Mouse (Mus musculus) hindbrain, embryonic 14.5 days (tissue): ENCODE measurements around the gene Gxylt1. TPM values are rescaled to one million over a fixed set of nuclear protein-coding genes. Genes with fewer than 3 reads are reported as not detected.
"Not testable (repeated sequence)": the region's sequence is repeated elsewhere in the genome, so short reads cannot be mapped to it uniquely, and the experiment has no call there.

Experiments
- ATAC-seq: fragments of 200-750 bp; cut with Nextera tagmentation; 2 replicates; pipeline ENCODE4 v1.8.0; 2017; ENCODE audit warnings: moderate number of reproducible peaks, mild to moderate bottlenecking, moderate TSS enrichment, moderate library complexity; ENCODE audit not compliant: low FRiP score
- DNase-seq: peaks from one replicate; pipeline ENCODE4 v3.0.0-alpha.2; 2015; ENCODE audit warnings: low spot score
- H3K27ac ChIP-seq: fragments of 300-500 bp; sonication (generic); 2 replicates; pipeline ENCODE4 v1.5.1; 2014; ENCODE audit warnings: mild to moderate bottlenecking, moderate library complexity
- H3K27me3 ChIP-seq: fragments of 300-500 bp; sonication (generic); 2 replicates; pipeline ENCODE4 v1.6.1; 2014; ENCODE audit warnings: mild to moderate bottlenecking, low read length, mixed read lengths; ENCODE audit not compliant: control insufficient read depth, insufficient read depth
- H3K36me3 ChIP-seq: fragments of 300-500 bp; sonication (generic); replicated peaks from 2 replicates; pipeline ENCODE4 v1.6.1; 2014; ENCODE audit not compliant: control insufficient read depth, insufficient read depth
- H3K4me1 ChIP-seq: fragments of 300-500 bp; sonication (generic); replicated peaks from 2 replicates; pipeline ENCODE4 v1.6.1; 2014; ENCODE audit warnings: antibody characterized with exemption, low read length, mixed read lengths; ENCODE audit not compliant: control insufficient read depth, insufficient read depth
- H3K4me2 ChIP-seq: fragments of 300-500 bp; sonication (generic); replicated peaks from 2 replicates; pipeline ENCODE4 v1.6.1; 2014; ENCODE audit warnings: mild to moderate bottlenecking, moderate library complexity
- H3K4me3 ChIP-seq: fragments of 300-500 bp; sonication (generic); replicated peaks from 2 replicates; pipeline ENCODE4 v1.5.1; 2014; ENCODE audit warnings: mild to moderate bottlenecking, low read length
- H3K9ac ChIP-seq: fragments of 300-500 bp; sonication (generic); 2 replicates; pipeline ENCODE4 v1.6.1; 2014
- H3K9me3 ChIP-seq: fragments of 300-500 bp; sonication (generic); 2 replicates; pipeline ENCODE4 v1.6.1; 2016; ENCODE audit warnings: low read length; ENCODE audit not compliant: control insufficient read depth
- WGBS: fragments of 180-500 bp; shearing (Covaris S2); extraction: QIAGEN DNeasy Blood & Tissue Kit; methylation state at CpG from one replicate; pipeline ENCODE4 v1.1.7; 2014; 5-methylcytosine and 5-hydroxymethylcytosine counted together
- polyA plus RNA-seq: library from polyadenylated mRNA; unstranded; fragments of >200 nt; fragmentation: Nextera tagmentation; extraction: Ambion mirVana; gene quantifications from 2 replicates; pipeline ENCODE4 v1.2.1, GENCODE M21; 2014

Gene Gxylt1
- 6.5 and 7.3 TPM in 2 replicates for polyA plus RNA-seq

- Histone ChIP-seq H3K4me1 (peaks cover 14% of the 10 kb centered on the region), H3K36me3 (no peaks in the 10 kb centered on the region), H3K4me2 (peak within 1 kb of the TSS; percentile 94), H3K9me3 (no peaks in the 10 kb centered on the region), H3K27me3 (no peaks in the 10 kb centered on the region), H3K4me3 (peak within 1 kb of the TSS; percentile 76), H3K27ac (peak within 1 kb of the TSS; percentile 91), H3K9ac (peak within 1 kb of the TSS; percentile 77)
- DNase-seq: peak; percentile 96
- peak; percentile 99 for ATAC-seq
- WGBS: under 1% methylated on average over 90 of the region's 93 CpGs
These were observed at the start of gene Gxylt1 for GRCm38 (mm10) chr15:93274679-93275583. Gene Gxylt1 (minus strand): TSS chr15:93275179.

GRCm38 (mm10) chr15:93318781-93319180 is 43.8 kb upstream of the Gxylt1 start:
- H3K9ac ChIP-seq: no peak overlapping the region
- DNase-seq (no peak), ATAC-seq (no peak)
- H3K4me2 ChIP-seq: no peak overlapping the region
- no peaks in the 10 kb centered on the region for H3K27me3 ChIP-seq
- WGBS: 83% methylated on average over 1 of the region's 1 CpGs
- no peak overlapping the region for H3K27ac ChIP-seq
- H3K9me3 ChIP-seq: no peaks in the 10 kb centered on the region
- no peaks in the 10 kb centered on the region for H3K4me1 ChIP-seq
- no peak overlapping the region for H3K4me3 ChIP-seq
- no peaks in the 10 kb centered on the region for H3K36me3 ChIP-seq

DNA sequence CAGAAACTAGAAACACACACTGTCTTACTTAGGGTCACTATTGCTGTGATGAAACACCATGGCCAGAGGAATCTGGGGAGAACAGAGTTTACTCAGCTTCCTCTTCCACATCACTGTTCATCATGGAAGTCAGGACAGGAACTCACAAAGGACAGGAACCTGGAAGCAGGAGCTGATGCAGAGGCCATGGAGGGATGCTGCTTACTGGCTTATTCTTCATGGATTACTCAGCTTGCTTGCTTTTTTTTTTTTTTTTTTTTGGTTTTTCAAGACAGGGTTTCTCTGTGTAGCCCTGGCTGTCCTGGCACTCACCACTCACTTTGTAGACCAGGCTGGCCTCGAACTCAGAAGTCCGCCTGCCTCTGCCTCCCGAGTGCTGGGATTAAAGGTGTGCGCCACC is 35.3 kb upstream of the Gxylt1 start:
- DNase-seq, H3K4me3 ChIP-seq, ATAC-seq, H3K27me3 ChIP-seq, H3K36me3 ChIP-seq, H3K4me1 ChIP-seq, H3K4me2 ChIP-seq, H3K9ac ChIP-seq, H3K9me3 ChIP-seq, H3K27ac ChIP-seq: not testable (repeated sequence)
- 97% methylated on average over 4 of the region's 4 CpGs for WGBS

DNA sequence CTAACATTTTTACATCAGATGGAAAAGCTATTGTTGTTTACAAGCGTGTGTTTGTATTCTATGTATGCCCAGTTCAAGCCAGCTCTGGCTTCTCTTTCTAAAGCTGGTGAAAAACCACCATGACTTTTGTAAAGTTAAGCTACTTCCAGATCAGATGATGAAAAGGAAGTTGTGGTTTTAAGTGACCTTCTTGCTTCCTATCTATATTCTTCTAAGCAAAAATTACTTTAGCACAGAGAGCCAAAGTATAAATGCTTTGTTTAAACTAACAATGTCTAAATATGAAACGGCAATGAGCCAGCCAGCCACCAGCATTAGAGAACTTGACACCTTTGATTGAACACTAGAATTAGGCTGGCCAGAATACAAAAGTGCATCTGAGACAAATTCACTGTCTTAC is 23.2 kb upstream of the Gxylt1 start:
- H3K4me1 ChIP-seq: no peaks in the 10 kb centered on the region; the same call in 1 of the 2 replicates
- H3K9me3 ChIP-seq: no peaks in the 10 kb centered on the region
- H3K36me3 ChIP-seq: no peaks in the 10 kb centered on the region; the same call in 1 of the 2 replicates
- no peaks in the 10 kb centered on the region for H3K27me3 ChIP-seq
- H3K4me3 ChIP-seq: no peak overlapping the region
- no peak overlapping the region for H3K27ac ChIP-seq
- WGBS: 85% methylated on average over 2 of the region's 2 CpGs
- ATAC-seq (no peak), DNase-seq (no peak)
- H3K4me2 ChIP-seq: no peak overlapping the region
- H3K9ac ChIP-seq: no peak overlapping the region

- Histone ChIP-seq H3K9me3 (no peaks in the 10 kb centered on the region), H3K36me3 (0 out of 2 replicates have a peak, but pooled peaks cover 4% of the 10 kb centered on the region), H3K4me3 (no peak overlapping the region), H3K27me3 (no peaks in the 10 kb centered on the region), H3K4me1 (no peaks in the 10 kb centered on the region), H3K4me2 (no peak overlapping the region), H3K27ac (no peak overlapping the region), H3K9ac (no peak overlapping the region)
- ATAC-seq (no peak), DNase-seq (no peak)
- 88% methylated on average over 11 of the region's 11 CpGs for WGBS
These were observed 19.5 kb upstream of the Gxylt1 start for GRCm38 (mm10) chr15:93294483-93294882.

- H3K4me3 ChIP-seq: no peak overlapping the region
- 95% methylated on average over 4 of the region's 4 CpGs for WGBS
- ATAC-seq (no peak), DNase-seq (no peak)
- no peaks in the 10 kb centered on the region for H3K4me1 ChIP-seq
- H3K27ac ChIP-seq: no peak overlapping the region
- H3K4me2 ChIP-seq: no peak overlapping the region
- no peak overlapping the region for H3K9ac ChIP-seq
- H3K27me3 ChIP-seq: no peaks in the 10 kb centered on the region
- peaks cover 11% of the 10 kb centered on the region for H3K36me3 ChIP-seq
- H3K9me3 ChIP-seq: no peaks in the 10 kb centered on the region
These were observed 13.3 kb upstream of the Gxylt1 start for GRCm38 (mm10) chr15:93288321-93288720.

GRCm38 (mm10) chr15:93287628-93288027 is 12.6 kb upstream of the Gxylt1 start:
- Histone ChIP-seq H3K27ac (no peak overlapping the region), H3K27me3 (no peaks in the 10 kb centered on the region), H3K4me2 (no peak overlapping the region), H3K4me1 (no peaks in the 10 kb centered on the region), H3K9me3 (no peaks in the 10 kb centered on the region), H3K36me3 (peaks cover 12% of the 10 kb centered on the region), H3K9ac (no peak overlapping the region), H3K4me3 (no peak overlapping the region)
- DNase-seq: no peak
- 76% methylated on average over 2 of the region's 2 CpGs for WGBS
- no peak for ATAC-seq

DNA sequence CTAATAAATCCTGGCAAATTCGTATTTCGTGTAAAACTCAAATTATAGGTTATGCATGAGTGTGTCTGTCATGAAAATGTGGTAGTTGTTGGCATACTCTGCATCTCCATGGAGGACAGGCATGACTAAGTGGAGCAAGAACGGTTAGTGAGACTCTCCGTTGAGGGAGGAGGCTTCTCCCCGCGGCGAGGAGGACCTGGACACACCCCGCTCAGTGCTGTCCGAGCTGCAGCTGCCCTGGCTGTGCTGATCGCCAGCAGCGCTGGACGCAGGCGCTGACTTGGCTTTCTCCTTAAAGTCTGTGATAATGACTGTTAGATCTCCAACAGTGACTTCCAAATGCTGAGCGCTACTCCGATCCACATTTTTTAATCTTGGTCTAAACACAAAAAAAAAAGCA is 10.3 kb upstream of the Gxylt1 start:
- no peak overlapping the region for H3K9ac ChIP-seq
- ATAC-seq (no peak), DNase-seq (no peak)
- no peaks in the 10 kb centered on the region for H3K4me1 ChIP-seq
- no peak overlapping the region for H3K27ac ChIP-seq
- no peaks in the 10 kb centered on the region for H3K27me3 ChIP-seq
- peaks cover 30% of the 10 kb centered on the region for H3K36me3 ChIP-seq
- WGBS: 78% methylated on average over 15 of the region's 15 CpGs
- H3K9me3 ChIP-seq: no peaks in the 10 kb centered on the region
- H3K4me2 ChIP-seq: no peak overlapping the region
- no peak overlapping the region for H3K4me3 ChIP-seq

DNA sequence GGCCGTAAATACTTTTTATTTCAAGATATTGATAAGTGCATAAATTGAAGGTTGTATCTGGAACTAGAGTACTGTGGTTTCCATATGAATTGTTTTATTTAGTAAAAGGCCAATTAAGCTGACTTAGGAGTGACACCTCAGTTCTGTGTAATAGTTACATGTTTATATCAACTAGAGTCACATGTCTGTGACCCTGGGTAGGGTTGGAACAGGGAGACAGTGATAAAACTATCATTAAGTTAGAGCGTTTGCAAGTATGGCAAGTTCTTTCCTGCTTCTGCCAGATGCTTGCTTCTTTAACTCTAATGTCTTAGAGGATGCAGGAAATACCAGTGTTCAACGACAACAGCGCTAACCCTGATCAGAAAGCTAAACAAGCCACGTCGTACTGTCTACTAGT is 9.3 kb upstream of the Gxylt1 start:
- Histone ChIP-seq H3K36me3 (peaks cover 25% of the 10 kb centered on the region), H3K4me3 (no peak overlapping the region), H3K27me3 (no peaks in the 10 kb centered on the region), H3K4me2 (no peak overlapping the region), H3K27ac (no peak overlapping the region), H3K9ac (no peak overlapping the region), H3K9me3 (no peaks in the 10 kb centered on the region), H3K4me1 (no peaks in the 10 kb centered on the region)
- no peak for DNase-seq
- WGBS: 90% methylated on average over 6 of the region's 6 CpGs
- no peak for ATAC-seq
